Mouse (Mus musculus) lung, embryonic 14.5 days (tissue): ENCODE results near the gene Dram1. TPM values are rescaled to one million over a fixed set of nuclear protein-coding genes. Genes with fewer than 3 reads are reported as not detected.
"Not testable (repeated sequence)": the region's sequence is repeated elsewhere in the genome, so short reads cannot be mapped to it uniquely, and the experiment has no call there.

Source experiments
- ATAC-seq: fragments of 200-750 bp; cut with Nextera tagmentation; 2 replicates; pipeline ENCODE4 v1.8.0; 2017; ENCODE audit warnings: mild to moderate bottlenecking, moderate TSS enrichment, moderate library complexity; ENCODE audit not compliant: insufficient read depth
- DNase-seq: peaks from one replicate; pipeline ENCODE4 v3.0.0-alpha.2; 2015
- H3K27ac ChIP-seq: fragments of 300-500 bp; sonication (generic); 2 replicates; pipeline ENCODE4 v1.5.1; 2014; ENCODE audit warnings: low read depth, mild to moderate bottlenecking, moderate library complexity
- H3K27me3 ChIP-seq: fragments of 300-500 bp; sonication (generic); 2 replicates; pipeline ENCODE4 v1.6.1; 2014; ENCODE audit warnings: low read length, control low read depth; ENCODE audit not compliant: insufficient read depth
- H3K36me3 ChIP-seq: fragments of 300-500 bp; sonication (generic); 2 replicates; pipeline ENCODE4 v1.6.1; 2014; ENCODE audit warnings: control low read depth; ENCODE audit not compliant: insufficient read depth
- H3K4me1 ChIP-seq: fragments of 300-500 bp; sonication (generic); 2 replicates; pipeline ENCODE4 v1.6.1; 2014; ENCODE audit warnings: antibody characterized with exemption, control low read depth; ENCODE audit not compliant: insufficient read depth
- H3K4me2 ChIP-seq: fragments of 300-500 bp; sonication (generic); 2 replicates; pipeline ENCODE4 v1.6.1; 2014; ENCODE audit warnings: mild to moderate bottlenecking
- H3K4me3 ChIP-seq: fragments of 300-500 bp; sonication (generic); 2 replicates; pipeline ENCODE4 v1.5.1; 2014; ENCODE audit warnings: low read depth, low read length
- H3K9ac ChIP-seq: fragments of 300-500 bp; sonication (generic); 2 replicates; pipeline ENCODE4 v1.6.1; 2014
- H3K9me3 ChIP-seq: fragments of 300-500 bp; sonication (generic); 2 replicates; pipeline ENCODE4 v1.6.1; 2016; ENCODE audit warnings: low read depth, low read length, control low read depth
- CTCF ChIP-seq: IDR thresholded peaks from 2 replicates; pipeline ENCODE4 v1.5.1; 2016; ENCODE audit warnings: antibody characterized with exemption, low read depth
- WGBS: fragments of 180-500 bp; shearing (Covaris S2); extraction: QIAGEN DNeasy Blood & Tissue Kit; methylation state at CpG from one replicate; pipeline ENCODE4 v1.1.7; 2014; 5-methylcytosine and 5-hydroxymethylcytosine counted together
- polyA plus RNA-seq: library from polyadenylated mRNA; unstranded; fragments of >200 nt; fragmentation: Nextera tagmentation; extraction: Ambion mirVana; gene quantifications from 2 replicates; pipeline ENCODE4 v1.2.1, GENCODE M21; 2014

The Dram1 gene
- polyA plus RNA-seq, 1 experiment from 2014 or later, result 43.9 TPM

DNA sequence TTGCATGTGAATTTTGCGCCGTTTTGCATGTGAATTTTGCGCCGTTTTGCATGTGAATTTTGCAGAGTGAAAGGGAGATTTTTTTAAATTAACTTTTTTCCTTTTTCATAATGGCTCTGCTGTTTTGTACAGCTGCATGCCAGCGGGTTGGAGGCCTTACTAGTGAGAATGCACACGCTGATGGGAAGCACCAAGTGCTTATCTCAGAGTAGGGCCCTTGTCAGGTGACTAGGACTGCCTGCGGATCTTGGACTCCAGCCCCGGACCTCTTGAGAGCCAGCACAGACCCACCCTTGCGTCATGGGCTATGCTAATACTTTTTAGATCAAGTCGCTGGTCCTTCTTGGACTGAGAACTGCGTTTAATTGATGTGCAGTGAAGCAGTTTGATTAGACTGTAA lies 1.1 kb upstream of the Dram1 start:
- H3K36me3 ChIP-seq, result no peaks in the 10 kb centered on the region
- no peaks in the 10 kb centered on the region for H3K4me1 ChIP-seq
- TF ChIP-seq CTCF, result no peak
- peak overlapping the region; percentile 88 for H3K4me2 ChIP-seq
- H3K4me3 ChIP-seq, result peak overlapping the region; percentile 77
- no peaks in the 10 kb centered on the region for H3K9me3 ChIP-seq
- H3K27me3 ChIP-seq, result no peaks in the 10 kb centered on the region
- 2% methylated on average over 11 of the region's 11 CpGs for WGBS
- H3K27ac ChIP-seq, result peak overlapping the region; percentile 33; the same call in 1 of the 2 replicates
- H3K9ac ChIP-seq, result peak overlapping the region; percentile 71
- DNase-seq (peak; percentile 64), ATAC-seq (peak; percentile 40)

DNA sequence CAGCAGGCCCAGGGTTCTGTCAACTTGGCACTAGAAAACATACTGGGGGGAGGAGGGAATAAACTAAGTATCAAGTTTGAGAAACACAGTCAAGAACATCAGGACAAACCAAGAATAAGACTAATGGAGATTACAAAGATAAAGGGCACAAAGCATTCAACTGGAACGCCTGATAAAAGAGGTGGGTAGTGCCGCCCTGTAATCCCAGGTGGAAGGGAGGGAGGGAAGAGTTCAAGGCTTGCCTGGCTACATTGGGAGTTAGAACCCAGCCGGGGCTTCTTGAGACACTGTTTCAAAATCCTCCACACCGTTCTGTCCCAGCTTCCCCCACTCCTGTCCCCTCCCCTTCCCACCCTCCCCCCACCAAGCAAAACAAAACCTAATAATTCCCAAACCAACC lies 1.2 kb downstream of the Dram1 start:
- ATAC-seq (no peak), DNase-seq (no peak)
- no peak overlapping the region for H3K27ac ChIP-seq
- H3K4me2 ChIP-seq, result no peak overlapping the region
- no peak overlapping the region for H3K9ac ChIP-seq
- H3K4me1 ChIP-seq, result no peaks in the 10 kb centered on the region
- TF ChIP-seq CTCF, result no peak
- H3K36me3 ChIP-seq, result no peaks in the 10 kb centered on the region
- H3K9me3 ChIP-seq, result no peaks in the 10 kb centered on the region
- WGBS, result 81% methylated on average over 4 of the region's 4 CpGs
- no peak overlapping the region for H3K4me3 ChIP-seq
- no peaks in the 10 kb centered on the region for H3K27me3 ChIP-seq

DNA sequence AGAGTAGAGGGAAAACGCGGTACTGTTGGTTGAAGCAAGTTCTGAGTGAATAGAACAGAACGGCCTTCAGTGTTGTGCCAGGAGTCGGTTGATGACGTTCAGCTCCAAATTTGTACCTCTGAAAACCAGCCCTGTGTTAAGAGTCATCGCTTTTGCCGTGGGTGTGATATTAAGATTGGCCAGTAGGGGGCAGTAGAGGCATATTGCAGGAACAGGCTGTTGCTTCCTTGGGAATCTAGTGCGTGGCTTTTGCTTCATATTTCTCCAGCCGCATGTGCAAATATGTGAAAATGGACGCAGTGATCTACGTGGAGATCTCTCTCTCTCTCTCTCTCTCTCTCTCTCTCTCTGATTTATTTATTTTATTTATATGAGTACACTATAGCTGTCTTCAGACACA lies 2.1 kb downstream of the Dram1 start:
- peak; percentile 98 for TF ChIP-seq CTCF
- Histone ChIP-seq H3K4me1 (no peaks in the 10 kb centered on the region), H3K4me2 (no peak overlapping the region), H3K9me3 (no peaks in the 10 kb centered on the region), H3K36me3 (no peaks in the 10 kb centered on the region), H3K27ac (no peak overlapping the region), H3K9ac (no peak overlapping the region), H3K27me3 (no peaks in the 10 kb centered on the region), H3K4me3 (no peak overlapping the region)
- DNase-seq (peak; percentile 93), ATAC-seq (no peak)
- WGBS, result 5% methylated on average over 11 of the region's 11 CpGs

DNA sequence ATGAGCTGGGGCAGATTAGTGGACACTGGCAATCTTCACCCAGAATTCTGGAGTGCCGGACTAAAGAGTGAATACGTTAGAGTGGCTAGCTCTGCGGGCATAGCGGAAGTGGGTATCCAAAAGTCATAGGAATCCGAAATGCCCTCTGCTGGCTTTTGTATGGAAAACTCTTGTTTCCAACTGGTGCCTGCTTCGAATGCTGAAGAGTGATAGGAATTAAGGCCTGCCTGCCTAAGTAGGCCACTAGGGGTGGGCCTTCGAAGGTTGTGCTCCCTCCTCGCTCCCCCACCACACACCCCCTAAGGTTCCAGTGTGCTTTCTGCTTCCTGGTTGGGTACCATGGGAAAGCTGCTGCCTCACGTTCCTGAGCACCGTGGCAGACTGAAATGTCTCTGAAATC lies 3.9 kb downstream of the Dram1 start:
- peak; percentile 44 for TF ChIP-seq CTCF
- Histone ChIP-seq H3K27me3 (no peaks in the 10 kb centered on the region), H3K4me3 (no peak overlapping the region), H3K9me3 (no peaks in the 10 kb centered on the region), H3K4me2 (no peak overlapping the region), H3K9ac (no peak overlapping the region), H3K27ac (no peak overlapping the region), H3K4me1 (no peaks in the 10 kb centered on the region), H3K36me3 (no peaks in the 10 kb centered on the region)
- ATAC-seq, result no peak
- 29% methylated on average over 10 of the region's 10 CpGs for WGBS
- DNase-seq, result peak; percentile 47

DNA sequence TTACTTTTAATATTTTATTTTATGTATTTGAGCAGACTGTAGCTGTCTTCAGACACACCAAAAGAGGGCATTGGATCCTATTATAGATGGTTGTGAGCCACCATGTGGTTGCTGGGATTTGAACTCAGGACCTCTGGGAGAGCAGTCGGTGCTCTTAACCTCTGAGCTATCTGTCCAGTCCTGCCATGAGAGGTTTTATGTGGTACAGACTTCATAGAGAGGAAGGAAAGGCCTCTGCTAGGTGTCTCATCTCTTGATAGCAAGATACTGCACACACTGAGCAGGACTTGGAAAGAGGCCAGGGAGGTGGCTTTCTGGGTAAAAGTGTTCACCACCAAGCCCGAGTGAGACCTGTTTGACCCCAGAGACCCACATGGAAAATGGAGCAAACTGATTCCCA lies 5.9 kb downstream of the Dram1 start:
- not testable (repeated sequence) for H3K9ac ChIP-seq, H3K27ac ChIP-seq, H3K27me3 ChIP-seq, ATAC-seq, DNase-seq, H3K9me3 ChIP-seq, H3K36me3 ChIP-seq, H3K4me2 ChIP-seq, H3K4me1 ChIP-seq, H3K4me3 ChIP-seq
- 70% methylated on average over 2 of the region's 2 CpGs for WGBS

DNA sequence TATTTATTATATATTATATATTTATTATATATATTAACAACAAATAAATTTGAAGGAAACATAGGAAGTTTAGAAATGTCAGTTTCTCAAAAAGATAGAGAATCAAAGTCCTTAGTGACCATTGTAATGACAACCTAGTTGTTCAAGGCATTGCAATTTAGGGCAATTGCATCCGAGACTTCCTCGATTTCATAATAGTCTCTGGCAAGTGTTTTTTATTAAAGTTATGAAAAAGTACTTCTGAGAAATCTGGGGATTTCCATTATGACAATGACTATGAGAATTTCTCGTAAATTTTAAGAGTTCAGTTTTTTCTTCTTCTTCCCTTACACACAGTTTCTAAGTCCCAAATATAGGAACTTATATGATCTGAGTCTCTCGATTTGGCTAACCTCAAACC lies 6.4 kb downstream of the Dram1 start:
- 85% methylated on average over 4 of the region's 4 CpGs for WGBS
- Histone ChIP-seq H3K27me3 (no peaks in the 10 kb centered on the region), H3K9me3 (no peaks in the 10 kb centered on the region), H3K4me2 (no peak overlapping the region), H3K4me3 (no peak overlapping the region), H3K9ac (no peak overlapping the region), H3K36me3 (no peaks in the 10 kb centered on the region), H3K4me1 (no peaks in the 10 kb centered on the region), H3K27ac (no peak overlapping the region)
- ATAC-seq, result no peak
- DNase-seq, result no peak
- TF ChIP-seq CTCF, result no peak

DNA sequence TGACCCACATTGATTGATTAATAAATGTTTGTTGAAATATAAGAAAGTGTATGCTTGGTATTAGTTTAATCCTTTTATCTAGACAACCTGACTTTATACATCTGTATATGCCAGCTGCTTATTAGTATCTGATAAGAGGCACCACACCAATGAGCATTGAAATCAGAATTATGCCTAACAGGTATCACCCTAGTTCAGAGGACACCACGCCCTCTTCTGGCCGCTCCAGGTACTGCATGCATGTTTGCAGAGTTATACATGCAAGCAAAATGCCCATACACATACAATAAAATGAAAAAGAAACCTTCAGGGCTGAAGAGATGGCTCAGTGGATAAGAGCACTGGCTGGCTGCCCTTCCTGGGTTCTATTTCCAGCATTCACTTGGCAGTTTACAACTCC lies 7.1 kb downstream of the Dram1 start:
- 6% methylated on average over 2 of the region's 2 CpGs for WGBS
- Histone ChIP-seq H3K4me3 (no peak overlapping the region), H3K9me3 (no peaks in the 10 kb centered on the region), H3K27me3 (no peaks in the 10 kb centered on the region), H3K36me3 (no peaks in the 10 kb centered on the region), H3K27ac (no peak overlapping the region), H3K9ac (no peak overlapping the region), H3K4me2 (no peak overlapping the region), H3K4me1 (no peaks in the 10 kb centered on the region)
- ATAC-seq (no peak), DNase-seq (no peak)
- TF ChIP-seq CTCF, result peak; percentile 63

DNA sequence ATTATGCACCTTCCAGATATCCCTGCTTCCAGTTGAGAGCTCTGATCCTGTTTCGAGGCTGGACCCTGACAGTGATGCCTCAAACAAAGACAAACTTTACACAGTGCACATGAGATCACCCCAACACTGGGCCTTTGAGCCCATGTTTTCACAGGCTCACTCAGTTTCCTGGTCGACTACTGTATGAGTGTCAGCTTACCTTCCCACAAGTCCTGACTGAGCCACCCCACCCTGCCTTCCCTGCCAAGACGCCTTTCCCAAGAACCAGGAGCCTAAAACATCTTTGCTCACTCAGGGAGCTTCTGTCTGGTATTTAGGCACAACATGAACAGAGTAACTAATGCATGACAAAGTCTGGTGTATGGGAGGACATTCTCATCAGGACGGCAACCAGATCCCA lies 9.6 kb downstream of the Dram1 start:
- Histone ChIP-seq H3K4me3 (no peak overlapping the region), H3K27ac (no peak overlapping the region), H3K9ac (no peak overlapping the region), H3K4me1 (no peaks in the 10 kb centered on the region), H3K9me3 (no peaks in the 10 kb centered on the region), H3K36me3 (no peaks in the 10 kb centered on the region), H3K4me2 (no peak overlapping the region), H3K27me3 (no peaks in the 10 kb centered on the region)
- DNase-seq (no peak), ATAC-seq (no peak)
- 54% methylated on average over 4 of the region's 4 CpGs for WGBS
- TF ChIP-seq CTCF, result no peak
